Mouse (Mus musculus) thymus, adult 2 months (tissue): Measurements from ENCODE around the gene Unc79. TPM values are rescaled to one million over a fixed set of nuclear protein-coding genes. Genes with fewer than 3 reads are reported as not detected.

Source experiments
- DNase-seq: peaks from one replicate; pipeline ENCODE4 v3.0.0; 2021
- H3K27ac ChIP-seq: fragments of 200-500 bp; 2 replicates; pipeline ENCODE4 v1.5.1; 2012; ENCODE audit warnings: low read length, control low read depth; ENCODE audit not compliant: control insufficient read depth, insufficient read depth
- H3K27me3 ChIP-seq: fragments of 200-500 bp; 2 replicates; pipeline ENCODE4 v1.6.1; 2012; ENCODE audit warnings: mild to moderate bottlenecking, low read length, moderate library complexity, mixed read lengths; ENCODE audit not compliant: control insufficient read depth, insufficient read depth
- H3K36me3 ChIP-seq: fragments of 200-500 bp; 2 replicates; pipeline ENCODE4 v1.6.1; 2012; ENCODE audit warnings: mild to moderate bottlenecking, low read length, moderate library complexity; ENCODE audit not compliant: control insufficient read depth, insufficient read depth
- H3K4me1 ChIP-seq: fragments of 200-500 bp; replicated peaks from 2 replicates; pipeline ENCODE4 v1.6.1; 2012; ENCODE audit warnings: low read length; ENCODE audit not compliant: control insufficient read depth, insufficient read depth
- H3K4me3 ChIP-seq: fragments of 200-500 bp; 2 replicates; pipeline ENCODE4 v1.5.1; 2012; ENCODE audit warnings: mild to moderate bottlenecking, low read length, control low read depth, moderate library complexity; ENCODE audit not compliant: control insufficient read depth, insufficient read depth
- CTCF ChIP-seq: fragments of 200-500 bp; IDR thresholded peaks from 2 replicates; pipeline ENCODE4 v1.5.1; 2012; ENCODE audit warnings: mild to moderate bottlenecking, control low read depth, low read length, moderate library complexity, borderline replicate concordance; ENCODE audit not compliant: control insufficient read depth, poor library complexity, insufficient read depth; ENCODE audit errors: extremely low read depth
- POLR2A ChIP-seq: fragments of 200-500 bp; IDR thresholded peaks from 2 replicates; pipeline ENCODE4 v1.6.1; 2012; ENCODE audit warnings: mild to moderate bottlenecking, low read length, control low read depth, moderate library complexity; ENCODE audit not compliant: control insufficient read depth, poor library complexity, insufficient read depth; ENCODE audit errors: extremely low read depth
- WGBS: fragments of 180-500 bp; shearing (Covaris S2); methylation state at CpG from one replicate; pipeline ENCODE4 v1.1.7; 2018; 5-methylcytosine and 5-hydroxymethylcytosine counted together
- polyA plus RNA-seq: library from polyadenylated mRNA; depleted of rRNA; stranded (reverse); fragments of >200 nt; gene quantifications from 2 replicates; pipeline ENCODE4 v1.2.3, GENCODE M21; 2012

Unc79 gene
- polyA plus RNA-seq, 1 experiment, result 1.1 TPM

DNA sequence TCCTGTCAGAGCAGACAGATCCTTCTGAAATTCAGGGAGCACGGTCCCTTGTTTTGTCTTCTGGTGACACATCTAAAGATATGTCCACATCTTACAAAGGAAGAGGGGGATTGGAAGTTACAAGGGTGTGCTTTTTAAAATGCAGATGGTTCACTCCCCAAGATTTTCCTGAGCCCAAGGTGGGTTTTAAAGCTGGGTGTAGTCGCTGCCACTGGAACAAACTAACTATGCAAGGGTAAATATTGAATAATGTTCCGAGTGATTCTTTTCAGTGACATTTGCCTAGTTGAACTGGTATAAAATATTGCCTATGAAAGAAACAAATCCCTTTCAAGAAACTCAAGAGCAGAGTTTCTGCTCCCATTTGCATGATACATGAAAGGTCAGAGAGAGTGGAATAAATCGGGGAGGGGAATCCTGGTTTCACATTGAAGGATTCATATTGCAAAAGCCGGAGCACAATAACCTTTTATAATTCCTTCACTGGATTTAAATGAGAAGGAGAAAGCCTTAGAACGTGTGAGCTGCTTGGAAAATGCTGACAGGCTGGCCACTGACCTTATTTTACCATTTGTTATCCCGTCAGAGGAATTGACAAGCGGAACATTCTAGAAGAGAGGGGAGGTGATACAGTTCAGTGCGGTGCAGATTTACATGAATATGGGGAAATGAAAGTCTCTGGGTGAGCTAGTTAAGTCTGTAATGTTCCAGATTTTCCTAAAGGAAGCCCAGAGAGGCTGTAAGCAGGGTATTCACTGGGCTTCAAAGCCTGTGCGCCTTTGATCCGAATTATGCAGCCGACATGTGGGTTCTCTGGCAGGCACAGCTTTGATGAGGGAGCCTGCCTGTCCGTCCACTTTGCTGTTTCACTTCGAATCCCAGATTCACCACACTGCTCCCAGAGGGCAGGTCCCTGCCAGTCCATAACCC, 215.7 kb downstream of the Unc79 start:
- Histone ChIP-seq H3K36me3 (no peaks in the 10 kb centered on the region), H3K27me3 (no peaks in the 10 kb centered on the region), H3K4me1 (no peaks in the 10 kb centered on the region), H3K27ac (no peak overlapping the region), H3K4me3 (no peak overlapping the region)
- no peak for DNase-seq
- TF ChIP-seq POLR2A (no peak), CTCF (no peak)
- 79% methylated on average over 14 of the region's 14 CpGs for WGBS

DNA sequence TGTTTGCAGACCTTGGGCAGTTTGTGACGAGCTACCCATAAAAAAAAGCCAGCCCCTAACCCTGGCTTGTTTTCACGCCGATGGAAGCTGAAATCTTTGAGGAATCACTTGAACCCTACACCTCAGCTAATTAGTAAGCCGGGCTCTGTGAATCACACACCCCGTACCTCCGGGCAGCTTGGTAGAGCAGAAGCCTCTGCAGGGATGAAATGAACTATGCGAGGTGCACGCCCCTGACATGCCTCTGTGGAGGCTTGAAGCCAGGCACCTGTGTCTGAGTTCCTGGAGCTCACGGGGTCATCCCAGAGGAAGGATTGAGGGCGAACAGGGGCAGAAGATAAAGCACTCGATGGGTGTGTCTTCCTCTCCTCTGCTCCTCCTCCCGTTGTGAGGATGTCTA, 220.2 kb downstream of the Unc79 start:
- H3K4me3 ChIP-seq, result no peak overlapping the region
- H3K27me3 ChIP-seq, result no peaks in the 10 kb centered on the region
- H3K4me1 ChIP-seq, result no peaks in the 10 kb centered on the region
- TF ChIP-seq POLR2A (no peak), CTCF (no peak)
- no peak for DNase-seq
- H3K36me3 ChIP-seq, result no peaks in the 10 kb centered on the region
- 82% methylated on average over 12 of the region's 12 CpGs for WGBS
- H3K27ac ChIP-seq, result no peak overlapping the region

DNA sequence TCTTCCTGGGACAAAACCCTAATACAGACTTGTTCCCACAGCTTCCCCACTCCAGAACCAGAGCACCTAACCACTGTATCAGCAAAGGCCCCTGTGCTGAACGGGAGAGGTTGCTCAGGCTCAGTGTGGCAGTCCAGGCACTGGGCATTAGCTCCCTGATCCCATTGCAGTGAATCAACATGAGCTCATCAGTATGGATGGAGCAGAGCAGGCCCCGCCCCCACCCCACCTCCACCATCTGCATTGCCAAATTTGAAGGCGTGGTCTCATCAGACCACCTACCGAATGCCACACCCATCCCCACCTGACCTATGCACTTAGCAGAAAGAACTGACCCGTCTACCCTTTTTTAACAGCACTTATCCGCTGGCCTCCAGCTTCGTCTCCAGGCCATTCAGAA, 234.4 kb downstream of the Unc79 start:
- no peaks in the 10 kb centered on the region for H3K36me3 ChIP-seq
- no peak overlapping the region for H3K27ac ChIP-seq
- DNase-seq, result no peak
- no peak overlapping the region for H3K4me3 ChIP-seq
- H3K4me1 ChIP-seq, result no peaks in the 10 kb centered on the region
- TF ChIP-seq POLR2A (no peak), CTCF (no peak)
- H3K27me3 ChIP-seq, result no peaks in the 10 kb centered on the region
- 56% methylated on average over 7 of the region's 7 CpGs for WGBS

DNA sequence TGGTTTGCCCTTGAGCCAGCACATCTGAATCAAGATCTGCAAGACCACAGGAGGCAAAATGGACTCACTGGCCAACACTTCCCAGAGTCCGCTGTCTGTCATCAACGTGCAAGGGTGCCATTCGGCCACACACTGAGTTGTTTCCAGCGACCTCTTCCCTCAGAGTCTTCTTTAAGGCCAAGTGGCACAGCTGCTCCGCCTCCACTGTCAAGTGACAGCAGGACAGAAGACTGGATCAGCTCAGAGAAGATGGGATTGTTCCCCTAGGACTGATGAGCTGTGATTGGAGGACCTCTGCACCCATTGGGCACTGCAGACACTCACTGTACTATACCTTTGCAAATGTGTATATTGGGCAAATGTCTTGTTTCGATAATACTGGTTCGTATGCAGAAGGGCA, 238.4 kb downstream of the Unc79 start:
- no peak for DNase-seq
- 89% methylated on average over 7 of the region's 7 CpGs for WGBS
- Histone ChIP-seq H3K4me3 (no peak overlapping the region), H3K27me3 (no peaks in the 10 kb centered on the region), H3K27ac (no peak overlapping the region), H3K4me1 (no peaks in the 10 kb centered on the region), H3K36me3 (no peaks in the 10 kb centered on the region)
- TF ChIP-seq POLR2A (no peak), CTCF (no peak)

DNA sequence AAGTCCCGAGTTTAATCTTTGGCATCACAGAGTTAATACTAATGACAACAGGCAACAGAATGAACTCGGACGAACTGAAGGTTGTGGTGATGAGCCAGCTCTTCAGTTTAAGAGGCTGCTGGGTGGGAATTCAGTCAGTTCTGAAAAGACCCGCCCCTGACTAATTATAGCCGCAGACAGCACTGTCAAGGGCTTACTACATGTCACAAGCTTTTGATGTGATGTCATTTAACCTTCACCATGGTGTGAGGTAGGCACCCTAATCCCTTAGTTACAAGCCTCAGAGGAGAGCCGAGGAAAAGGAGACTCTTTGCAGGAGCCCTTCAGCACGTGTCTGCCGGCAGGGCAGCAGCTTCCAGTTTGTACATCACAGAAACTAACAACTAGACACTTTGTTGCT, 239.6 kb downstream of the Unc79 start:
- 69% methylated on average over 8 of the region's 8 CpGs for WGBS
- H3K27ac ChIP-seq, result no peak overlapping the region
- no peaks in the 10 kb centered on the region for H3K4me1 ChIP-seq
- H3K4me3 ChIP-seq, result no peak overlapping the region
- no peaks in the 10 kb centered on the region for H3K27me3 ChIP-seq
- DNase-seq, result no peak
- no peak for TF ChIP-seq POLR2A
- no peak for TF ChIP-seq CTCF
- H3K36me3 ChIP-seq, result no peaks in the 10 kb centered on the region

DNA sequence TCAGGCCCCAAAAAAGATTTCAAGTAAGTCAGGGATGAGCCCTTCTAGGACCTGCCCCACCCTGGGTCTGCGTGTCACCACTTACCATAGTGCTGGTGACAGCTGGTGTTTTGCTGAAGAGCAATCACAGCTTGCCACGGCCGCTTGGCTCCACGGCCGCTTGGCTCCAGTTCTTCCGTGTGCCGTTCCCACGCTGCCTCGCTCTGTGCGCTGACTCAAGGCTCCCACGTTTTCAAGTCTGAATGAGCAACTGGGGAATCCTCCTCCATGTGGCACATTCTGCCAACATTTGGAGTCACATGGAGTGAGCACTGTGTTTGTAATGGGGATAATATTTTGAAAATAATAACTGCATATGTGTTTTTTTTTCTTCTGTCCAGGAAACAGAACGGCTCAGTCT, 241.1 kb downstream of the Unc79 start:
- Histone ChIP-seq H3K4me3 (no peak overlapping the region), H3K36me3 (no peaks in the 10 kb centered on the region), H3K27me3 (no peaks in the 10 kb centered on the region), H3K4me1 (no peaks in the 10 kb centered on the region), H3K27ac (no peak overlapping the region)
- no peak for DNase-seq
- TF ChIP-seq CTCF (no peak), POLR2A (no peak)
- 92% methylated on average over 12 of the region's 12 CpGs for WGBS
